Mouse (Mus musculus) stomach, postnatal 0 days (tissue): ENCODE results near the gene Cdx2. TPM values are rescaled to one million over a fixed set of nuclear protein-coding genes. Genes with fewer than 3 reads are reported as not detected.

Experiments
- ATAC-seq: fragments of 200-750 bp; cut with Nextera tagmentation; 2 replicates; pipeline ENCODE4 v1.8.0; 2017; ENCODE audit not compliant: low FRiP score, low TSS enrichment
- DNase-seq: peaks from one replicate; pipeline ENCODE4 v3.0.0-alpha.2; 2016; ENCODE audit warnings: low spot score
- H3K27ac ChIP-seq: fragments of 300-500 bp; sonication (generic); replicated peaks from 2 replicates; pipeline ENCODE4 v1.5.1; 2014; ENCODE audit warnings: mild to moderate bottlenecking, control low read depth
- H3K27me3 ChIP-seq: fragments of 300-500 bp; sonication (generic); 2 replicates; pipeline ENCODE4 v1.6.1; 2014; ENCODE audit warnings: low read length; ENCODE audit not compliant: control insufficient read depth, insufficient read depth
- H3K36me3 ChIP-seq: fragments of 300-500 bp; sonication (generic); 2 replicates; pipeline ENCODE4 v1.6.1; 2014; ENCODE audit warnings: low read length, mixed read lengths; ENCODE audit not compliant: control insufficient read depth, insufficient read depth
- H3K4me1 ChIP-seq: fragments of 300-500 bp; sonication (generic); replicated peaks from 2 replicates; pipeline ENCODE4 v1.6.1; 2014; ENCODE audit warnings: antibody characterized with exemption; ENCODE audit not compliant: control insufficient read depth, insufficient read depth
- H3K4me2 ChIP-seq: fragments of 300-500 bp; sonication (generic); replicated peaks from 2 replicates; pipeline ENCODE4 v1.6.1; 2014; ENCODE audit warnings: low read depth, mild to moderate bottlenecking, control low read depth, moderate library complexity
- H3K4me3 ChIP-seq: fragments of 300-500 bp; sonication (generic); 2 replicates; pipeline ENCODE4 v1.5.1; 2014; ENCODE audit warnings: low read depth, low read length, control low read depth
- H3K9ac ChIP-seq: fragments of 300-500 bp; sonication (generic); 2 replicates; pipeline ENCODE4 v1.6.1; 2014; ENCODE audit warnings: mild to moderate bottlenecking, low read length, control low read depth, mixed read lengths
- H3K9me3 ChIP-seq: fragments of 300-500 bp; sonication (generic); 2 replicates; pipeline ENCODE4 v1.6.1; 2016; ENCODE audit warnings: low read length; ENCODE audit not compliant: control insufficient read depth
- CTCF ChIP-seq: IDR thresholded peaks from 2 replicates; pipeline ENCODE4 v1.5.1; 2016; ENCODE audit warnings: antibody characterized with exemption, low read depth, mild to moderate bottlenecking, moderate library complexity
- EP300 ChIP-seq: optimal IDR thresholded peaks from 2 replicates; pipeline ENCODE3; 2016; ENCODE audit warnings: antibody characterized with exemption
- WGBS: fragments of 180-500 bp; shearing (Covaris S2); extraction: QIAGEN DNeasy Blood & Tissue Kit; methylation state at CpG from one replicate; pipeline ENCODE4 v1.1.7; 2014; 5-methylcytosine and 5-hydroxymethylcytosine counted together
- polyA plus RNA-seq: library from polyadenylated mRNA; unstranded; fragments of >200 nt; fragmentation: Nextera tagmentation; extraction: Ambion mirVana; gene quantifications from 2 replicates; pipeline ENCODE4 v1.2.1, GENCODE M21; 2015

The Cdx2 gene
- polyA plus RNA-seq, 1 experiment from 2014 or later: 0.06 TPM

DNA sequence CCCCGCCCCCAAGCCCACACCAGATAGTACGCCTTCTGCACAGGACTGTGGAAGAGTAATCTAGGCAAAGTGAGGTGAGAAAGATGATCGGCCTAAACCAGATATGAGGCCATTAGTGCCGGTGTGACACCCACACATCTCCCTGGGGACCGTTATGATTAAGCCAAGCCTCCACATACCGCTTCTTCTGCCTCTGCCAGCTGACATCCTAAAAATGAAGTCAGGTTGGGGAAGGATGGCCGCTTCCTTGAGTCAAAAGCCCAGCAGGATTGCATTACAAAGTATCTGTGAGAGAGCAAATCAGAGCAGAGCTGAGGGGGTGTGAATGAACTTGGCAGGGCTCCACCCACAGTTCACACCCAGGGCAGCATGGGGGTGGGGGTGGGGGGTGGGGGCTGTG is 25.6 kb upstream of the Cdx2 start:
- ATAC-seq: no peak
- no peak for TF ChIP-seq CTCF
- no peak overlapping the region for H3K4me3 ChIP-seq
- no peak overlapping the region for H3K4me2 ChIP-seq
- 23% methylated on average over 7 of the region's 7 CpGs for WGBS
- no peak overlapping the region for H3K27ac ChIP-seq
- no peaks in the 10 kb centered on the region for H3K9me3 ChIP-seq
- H3K36me3 ChIP-seq: no peaks in the 10 kb centered on the region
- H3K9ac ChIP-seq: no peak overlapping the region
- H3K27me3 ChIP-seq: no peaks in the 10 kb centered on the region
- H3K4me1 ChIP-seq: no peaks in the 10 kb centered on the region
- DNase-seq: no peak

DNA sequence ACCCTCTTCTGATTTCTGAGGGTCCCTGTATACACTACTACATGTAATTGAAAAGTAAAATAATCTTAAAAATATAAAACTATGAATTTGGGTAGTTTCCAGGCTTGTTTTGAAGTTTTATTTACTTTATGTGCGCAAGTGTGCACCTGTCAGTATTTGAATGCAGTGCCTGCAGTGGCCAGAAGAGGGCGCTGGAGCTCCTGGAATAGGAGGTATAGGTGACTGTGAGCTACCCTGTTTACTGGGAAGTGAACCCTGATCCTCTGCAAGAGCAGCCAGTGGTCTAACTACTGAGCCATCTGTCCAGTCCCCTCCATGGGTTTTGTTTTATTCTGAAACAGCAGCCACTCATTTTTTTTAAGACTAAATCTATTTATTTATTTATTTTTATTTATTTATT is 24.5 kb upstream of the Cdx2 start:
- Histone ChIP-seq H3K27ac (no peak overlapping the region), H3K4me1 (no peaks in the 10 kb centered on the region), H3K36me3 (no peaks in the 10 kb centered on the region), H3K27me3 (no peaks in the 10 kb centered on the region), H3K9ac (no peak overlapping the region), H3K4me2 (no peak overlapping the region), H3K4me3 (no peak overlapping the region), H3K9me3 (no peaks in the 10 kb centered on the region)
- TF ChIP-seq CTCF (peak; percentile 73), EP300 (no peak)
- no peak for ATAC-seq
- WGBS: 38% methylated on average over 2 of the region's 2 CpGs
- DNase-seq: no peak

DNA sequence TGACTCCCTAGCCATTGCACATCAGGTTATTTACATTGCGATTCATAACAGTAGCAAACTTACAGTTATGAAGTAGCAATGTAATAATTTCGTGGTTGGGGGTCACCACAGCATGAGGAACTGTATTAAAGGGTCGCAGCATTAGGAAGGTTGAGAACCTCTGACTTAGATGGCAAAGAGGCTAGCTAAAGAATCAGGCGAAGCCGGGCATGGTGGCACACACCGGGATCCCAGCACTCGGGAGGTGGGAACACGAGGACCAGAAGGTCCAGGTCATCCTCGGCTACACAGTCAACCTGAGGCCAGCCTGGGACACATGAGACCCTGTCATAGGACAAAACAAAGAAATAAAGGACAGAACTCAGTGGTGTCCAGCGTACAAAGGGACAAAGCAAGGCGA is 22.9 kb upstream of the Cdx2 start:
- Histone ChIP-seq H3K27ac (no peak overlapping the region), H3K27me3 (no peaks in the 10 kb centered on the region), H3K9me3 (no peaks in the 10 kb centered on the region), H3K4me1 (no peaks in the 10 kb centered on the region), H3K36me3 (no peaks in the 10 kb centered on the region), H3K9ac (no peak overlapping the region), H3K4me2 (no peak overlapping the region), H3K4me3 (no peak overlapping the region)
- WGBS: 85% methylated on average over 11 of the region's 11 CpGs
- DNase-seq: no peak
- TF ChIP-seq CTCF (no peak), EP300 (no peak)
- no peak for ATAC-seq

DNA sequence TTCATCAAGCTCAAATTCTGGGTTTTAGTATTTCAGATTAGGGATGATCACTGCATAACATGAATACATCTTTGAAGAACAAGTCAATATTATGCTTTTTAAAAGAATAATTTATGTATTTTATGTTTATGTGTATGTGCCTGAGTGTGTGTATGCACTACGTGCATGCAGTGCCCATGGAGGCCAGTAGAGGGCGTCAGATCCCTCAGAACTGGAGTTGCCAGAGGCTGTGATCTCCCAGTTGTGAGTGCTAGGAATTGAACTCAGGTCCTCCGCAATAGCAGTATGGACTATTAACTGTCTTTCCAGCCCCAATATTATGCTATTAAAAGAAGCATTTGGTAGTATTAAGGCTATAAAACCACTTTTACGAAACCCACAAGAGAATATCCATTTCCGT is 20.6 kb upstream of the Cdx2 start:
- DNase-seq (no peak), ATAC-seq (no peak)
- TF ChIP-seq CTCF (peak; percentile 18; the same call in 1 of the 2 replicates), EP300 (no peak)
- no peaks in the 10 kb centered on the region for H3K9me3 ChIP-seq
- 89% methylated on average over 5 of the region's 5 CpGs for WGBS
- no peak overlapping the region for H3K27ac ChIP-seq
- no peak overlapping the region for H3K4me3 ChIP-seq
- no peaks in the 10 kb centered on the region for H3K4me1 ChIP-seq
- no peak overlapping the region for H3K9ac ChIP-seq
- H3K36me3 ChIP-seq: no peaks in the 10 kb centered on the region
- no peaks in the 10 kb centered on the region for H3K27me3 ChIP-seq
- no peak overlapping the region for H3K4me2 ChIP-seq

DNA sequence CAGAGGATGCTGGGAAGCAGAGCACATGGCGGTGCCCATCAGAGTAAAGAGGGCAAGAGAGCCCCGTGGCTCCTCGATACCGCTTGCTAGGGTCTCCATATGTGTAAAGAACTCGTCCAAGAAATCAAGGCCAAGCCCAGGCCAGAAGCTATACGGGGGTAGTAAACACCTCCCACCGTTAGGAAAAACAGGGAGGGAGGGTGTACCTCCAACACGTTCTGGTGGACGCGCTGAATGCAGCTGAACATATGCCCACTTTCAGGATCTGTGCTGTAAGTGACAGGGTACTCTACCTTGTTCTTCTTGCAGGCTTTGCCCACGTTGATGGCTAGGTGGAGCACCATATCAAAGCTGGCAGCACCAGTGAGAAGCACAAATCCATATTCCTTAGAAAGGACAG is 18.9 kb upstream of the Cdx2 start:
- no peak for DNase-seq
- Histone ChIP-seq H3K27ac (no peak overlapping the region), H3K4me2 (no peak overlapping the region), H3K36me3 (no peaks in the 10 kb centered on the region), H3K9me3 (no peaks in the 10 kb centered on the region), H3K9ac (no peak overlapping the region), H3K4me3 (no peak overlapping the region), H3K27me3 (no peaks in the 10 kb centered on the region), H3K4me1 (no peaks in the 10 kb centered on the region)
- WGBS: 68% methylated on average over 11 of the region's 11 CpGs
- TF ChIP-seq CTCF (no peak), EP300 (no peak)
- ATAC-seq: no peak

DNA sequence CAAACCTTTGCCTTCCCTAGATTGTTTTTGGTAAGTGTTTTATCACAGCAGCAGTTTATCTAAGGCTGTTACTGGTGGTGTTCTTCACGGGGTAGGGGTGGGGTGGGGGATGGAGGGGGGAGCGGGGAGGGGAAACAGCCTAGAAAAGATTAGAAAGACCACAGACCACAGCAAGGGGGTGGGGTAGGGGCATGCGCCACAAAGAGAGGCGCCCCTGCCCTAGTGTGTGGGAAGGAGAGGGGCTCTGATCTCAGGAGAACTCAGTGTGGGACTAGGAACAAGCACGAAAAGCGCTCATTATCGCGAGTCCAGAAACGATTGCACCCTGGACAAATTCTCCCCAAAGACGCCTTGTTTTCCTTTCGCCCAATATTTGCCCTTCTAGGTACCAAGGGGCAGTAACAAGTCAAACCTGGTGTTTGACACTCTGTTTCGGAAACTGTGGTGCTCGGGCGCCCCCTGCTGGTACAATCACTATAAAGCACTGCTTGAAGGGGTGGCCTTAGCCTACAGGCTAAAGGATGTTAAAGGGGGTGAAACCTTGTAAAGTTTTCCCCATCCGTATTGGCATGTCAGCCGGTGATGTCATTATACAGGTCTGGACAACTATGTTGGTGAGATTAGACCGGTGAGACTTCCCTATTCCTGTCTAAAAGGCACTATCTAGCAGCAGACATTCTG is 16.3 kb upstream of the Cdx2 start:
- Histone ChIP-seq H3K27me3 (no peaks in the 10 kb centered on the region), H3K9me3 (no peaks in the 10 kb centered on the region), H3K36me3 (no peaks in the 10 kb centered on the region), H3K4me3 (no peak overlapping the region), H3K4me1 (no peaks in the 10 kb centered on the region), H3K9ac (no peak overlapping the region), H3K4me2 (no peak overlapping the region), H3K27ac (no peak overlapping the region)
- ATAC-seq (0 out of 2 replicates have a peak, but pooled peaks have one; percentile 18), DNase-seq (peak; percentile 83)
- WGBS: 14% methylated on average over 17 of the region's 17 CpGs
- TF ChIP-seq CTCF (peak; percentile 90), EP300 (no peak)
